Mouse (Mus musculus): ENCODE data around the gene Elmsan1.
A peak's percentile ranks its signal among the peaks of the same experiment; 100 is the strongest.

Gene Elmsan1

GRCm38 (mm10) chr12:84142281-84143050, 76.2 kb downstream of the Elmsan1 start:
- peak; percentile 64 for DNase-seq

- DNase-seq = peak; percentile 66
These were observed 77.4 kb downstream of the Elmsan1 start for GRCm38 (mm10) chr12:84141271-84141670.

- peak; percentile 62 for DNase-seq
These were observed 78.5 kb downstream of the Elmsan1 start for GRCm38 (mm10) chr12:84140135-84140534.

GRCm38 (mm10) chr12:84137131-84137530, 81.5 kb downstream of the Elmsan1 start:
- peak; percentile 61 for DNase-seq

- peak; percentile 83 for DNase-seq
These were observed 86.4 kb downstream of the Elmsan1 start for GRCm38 (mm10) chr12:84132265-84132664.

- DNase-seq = peak; percentile 87
These were observed 88.8 kb downstream of the Elmsan1 start for GRCm38 (mm10) chr12:84129931-84130330.

GRCm38 (mm10) chr12:84128576-84128975, 90.1 kb downstream of the Elmsan1 start:
- DNase-seq = peak; percentile 48

- no peak for DNase-seq
These were observed 91.8 kb downstream of the Elmsan1 start for GRCm38 (mm10) chr12:84126899-84127298.

- no peak for DNase-seq
These were observed 92.8 kb downstream of the Elmsan1 start for GRCm38 (mm10) chr12:84125892-84126291.

GRCm38 (mm10) chr12:84119584-84119983, 99.1 kb downstream of the Elmsan1 start:
- DNase-seq = no peak

- peak; percentile 99 for DNase-seq
These were observed 104.3 kb downstream of the Elmsan1 start, which contains the start of gene Dnal1 for GRCm38 (mm10) chr12:84114153-84114994. Gene Dnal1, plus strand, starts transcription at chr12:84114366.

GRCm38 (mm10) chr12:84113676-84114075, 105.0 kb downstream of the Elmsan1 start:
- no peak for DNase-seq

- DNase-seq = no peak
These were observed 107.9 kb downstream of the Elmsan1 start for GRCm38 (mm10) chr12:84110814-84111213.

GRCm38 (mm10) chr12:84109924-84110323, 108.8 kb downstream of the Elmsan1 start:
- peak; percentile 25 for DNase-seq

GRCm38 (mm10) chr12:84107692-84108091, 111.0 kb downstream of the Elmsan1 start:
- DNase-seq = peak; percentile 31

GRCm38 (mm10) chr12:84107012-84107411, 111.7 kb downstream of the Elmsan1 start:
- peak; percentile 75 for DNase-seq

GRCm38 (mm10) chr12:84101493-84101845, 117.2 kb downstream of the Elmsan1 start:
- DNase-seq = no peak

- DNase-seq = peak; percentile 92
These were observed 117.8 kb downstream of the Elmsan1 start, which contains the start of gene Acot6 for GRCm38 (mm10) chr12:84100604-84101492. Gene Acot6, plus strand, starts transcription at chr12:84100654.

- DNase-seq = peak; percentile 62
These were observed 118.6 kb downstream of the Elmsan1 start for GRCm38 (mm10) chr12:84100071-84100470.

- DNase-seq = peak; percentile 28
These were observed 119.1 kb downstream of the Elmsan1 start for GRCm38 (mm10) chr12:84099605-84100004.
